Mouse (Mus musculus) lung, adult 2 months (tissue): ENCODE results near the gene Gm10718.
"Not testable (repeated sequence)": the region's sequence is repeated elsewhere in the genome, so short reads cannot be mapped to it uniquely, and the experiment has no call there.

Experiments
- CTCF ChIP-seq: fragments of 200-500 bp; IDR thresholded peaks from 2 replicates; pipeline ENCODE4 v1.5.1; 2011; ENCODE audit warnings: mild to moderate bottlenecking, low read length, control low read depth; ENCODE audit not compliant: insufficient read depth
- POLR2A ChIP-seq: fragments of 200-500 bp; IDR thresholded peaks from 2 replicates; pipeline ENCODE4 v1.6.1; 2011; ENCODE audit warnings: low read depth, mild to moderate bottlenecking, control low read depth, low read length, borderline replicate concordance; ENCODE audit errors: extremely low read depth

DNA sequence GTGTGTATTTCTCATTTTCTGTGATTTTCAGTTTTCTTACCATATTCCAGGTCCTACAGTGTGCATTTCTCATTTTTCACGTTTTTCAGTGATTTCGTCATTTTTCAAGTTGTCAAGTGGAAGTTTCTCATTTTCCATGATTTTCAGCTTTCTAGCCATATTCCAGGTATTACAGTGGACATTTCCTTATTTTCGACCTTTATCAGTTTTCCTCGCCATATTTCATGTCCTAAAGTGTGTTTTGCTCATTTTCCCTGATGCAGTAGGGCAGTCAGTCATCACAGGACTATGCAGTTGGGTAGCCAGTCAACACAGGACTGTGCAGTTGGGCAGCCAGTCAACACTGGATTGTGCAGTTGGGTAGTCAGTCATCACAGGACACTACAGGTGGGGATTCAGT, 14.8 kb downstream of the Gm10718 start:
- not testable (repeated sequence) for TF ChIP-seq POLR2A, CTCF
